Mouse (Mus musculus): ENCODE results near the gene Vezt. TPM values are rescaled to one million over a fixed set of nuclear protein-coding genes. Genes with fewer than 3 reads are reported as not detected.

Vezt gene
- total RNA-seq, 2 experiments from 2014 or later: 78.5 to 94.9 TPM

- DNase-seq (ENCODE audit: low spot score in 2 of 2): no peak
Observed at GRCm38 (mm10) chr10:93967486-93967885, 68.1 kb downstream of the Vezt start.

GRCm38 (mm10) chr10:93954023-93954422 lies 81.6 kb downstream of the Vezt start:
- no peak for DNase-seq (ENCODE audit: low spot score in 2 of 2)

GRCm38 (mm10) chr10:93953504-93953903 lies 82.1 kb downstream of the Vezt start:
- DNase-seq (ENCODE audit: low spot score in 2 of 2): no peak

GRCm38 (mm10) chr10:93950991-93951390 lies 84.6 kb downstream of the Vezt start:
- no peak for DNase-seq (ENCODE audit: low spot score in 2 of 2)

GRCm38 (mm10) chr10:93949921-93950320 lies 85.7 kb downstream of the Vezt start:
- DNase-seq (ENCODE audit: low spot score in 2 of 2): no peak

- DNase-seq (ENCODE audit: low spot score in 2 of 2): no peak
Observed at GRCm38 (mm10) chr10:93945843-93946499, 89.6 kb downstream of the Vezt start.

GRCm38 (mm10) chr10:93945364-93945763 lies 90.3 kb downstream of the Vezt start:
- peak; percentile 46 to 48 for DNase-seq (ENCODE audit: low spot score in 2 of 2)

- no peak for DNase-seq (ENCODE audit: low spot score in 2 of 2)
Observed at GRCm38 (mm10) chr10:93944241-93944640, 91.4 kb downstream of the Vezt start.

GRCm38 (mm10) chr10:93940279-93940678 lies 95.3 kb downstream of the Vezt start:
- DNase-seq (ENCODE audit: low spot score in 2 of 2): no peak

- DNase-seq (ENCODE audit: low spot score in 2 of 2): no peak
Observed at GRCm38 (mm10) chr10:93939676-93940075, 95.9 kb downstream of the Vezt start.

GRCm38 (mm10) chr10:93938844-93939271 lies 96.8 kb downstream of the Vezt start:
- DNase-seq (ENCODE audit: low spot score in 2 of 2): no peak

GRCm38 (mm10) chr10:93933980-93934379 lies 101.6 kb downstream of the Vezt start:
- no peak for DNase-seq (ENCODE audit: low spot score in 2 of 2)

- no peak for DNase-seq (ENCODE audit: low spot score in 2 of 2)
Observed at GRCm38 (mm10) chr10:93932861-93933260, 102.8 kb downstream of the Vezt start.

- no peak for DNase-seq (ENCODE audit: low spot score in 2 of 2)
Observed at GRCm38 (mm10) chr10:93932020-93932419, 103.6 kb downstream of the Vezt start.

- DNase-seq (ENCODE audit: low spot score in 2 of 2): no peak
Observed at GRCm38 (mm10) chr10:93931431-93931830, 104.2 kb downstream of the Vezt start.

GRCm38 (mm10) chr10:93930236-93930824 lies 105.3 kb downstream of the Vezt start:
- DNase-seq (ENCODE audit: low spot score in 2 of 2): no peak

- no peak for DNase-seq (ENCODE audit: low spot score in 2 of 2)
Observed at GRCm38 (mm10) chr10:93924666-93925065, 111.0 kb downstream of the Vezt start.

- no peak for DNase-seq (ENCODE audit: low spot score in 2 of 2)
Observed at GRCm38 (mm10) chr10:93921160-93921559, 114.5 kb downstream of the Vezt start.

- DNase-seq (ENCODE audit: low spot score in 2 of 2): peak; percentile 36 to 38
Observed at GRCm38 (mm10) chr10:93919227-93919626, 116.4 kb downstream of the Vezt start.

- DNase-seq (ENCODE audit: low spot score in 2 of 2): no peak
Observed at GRCm38 (mm10) chr10:93918701-93919100, 116.9 kb downstream of the Vezt start.

GRCm38 (mm10) chr10:93918087-93918486 lies 117.5 kb downstream of the Vezt start:
- no peak for DNase-seq (ENCODE audit: low spot score in 2 of 2)

GRCm38 (mm10) chr10:93916778-93917177 lies 118.8 kb downstream of the Vezt start:
- no peak for DNase-seq (ENCODE audit: low spot score in 2 of 2)

Data from layer of hippocampus, postnatal 10 days (tissue).